Mouse (Mus musculus): ENCODE measurements around the gene Flot2. TPM values are rescaled to one million over a fixed set of nuclear protein-coding genes. Genes with fewer than 3 reads are reported as not detected.
A peak's percentile ranks its signal among the peaks of the same experiment; 100 is the strongest.
"Not testable (repeated sequence)": the region's sequence is repeated elsewhere in the genome, so short reads cannot be mapped to it uniquely, and the experiment has no call there.

The Flot2 gene
- polyA plus RNA-seq, 1 experiment from 2014 or later: 85.8 TPM

GRCm38 (mm10) chr11:78032809-78033195, 4.9 kb upstream of the Flot2 start:
- 9% methylated on average over 5 of the region's 5 CpGs for WGBS
- Histone ChIP-seq H3K36me3 (peaks cover 21% of the 10 kb centered on the region), H3K4me2 (peak overlapping the region; percentile 98), H3K9ac (peak overlapping the region; percentile 82), H3K9me3 (replicated peaks) (no peaks in the 10 kb centered on the region), H3K4me3 (peak overlapping the region; percentile 72), H3K27ac (peak overlapping the region; percentile 89), H3K27me3 (no peaks in the 10 kb centered on the region), H3K4me1 (replicated peaks) (peaks cover 29% of the 10 kb centered on the region)
- ATAC-seq (replicated peaks; ENCODE audit: insufficient number of reproducible peaks, insufficient read depth, low FRiP score, low read depth): no peak

DNA sequence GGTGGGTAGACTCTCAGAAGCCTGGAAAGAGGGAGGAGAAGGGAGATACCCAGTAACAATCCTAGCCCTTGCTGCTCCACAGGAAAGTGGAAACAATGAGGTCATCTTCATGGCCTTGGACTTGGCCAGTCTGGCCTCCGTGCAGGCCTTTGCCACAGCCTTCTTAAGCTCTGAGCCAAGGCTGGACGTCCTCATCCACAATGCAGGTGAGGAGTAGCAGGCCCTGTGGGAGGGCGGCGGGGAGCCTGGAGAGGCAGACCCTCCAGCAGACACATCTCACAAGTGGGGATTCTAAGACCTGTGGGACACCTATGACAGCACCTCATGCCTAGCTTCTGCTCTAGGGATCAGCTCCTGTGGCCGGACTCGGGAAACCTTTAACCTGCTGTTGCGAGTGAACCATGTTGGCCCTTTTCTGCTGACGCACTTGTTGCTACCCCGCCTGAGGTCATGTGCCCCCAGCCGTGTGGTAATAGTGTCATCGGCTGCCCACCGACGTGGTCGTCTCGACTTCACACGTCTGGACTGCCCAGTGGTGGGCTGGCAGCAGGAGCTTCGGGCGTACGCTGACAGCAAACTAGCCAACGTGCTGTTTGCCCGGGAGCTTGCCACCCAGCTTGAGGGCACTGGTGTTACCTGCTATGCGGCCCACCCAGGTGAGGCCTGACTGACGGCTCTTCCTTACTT, 3.7 kb upstream of the Flot2 start:
- no peaks in the 10 kb centered on the region for H3K9me3 ChIP-seq (replicated peaks)
- H3K4me2 ChIP-seq: no peak overlapping the region
- H3K27me3 ChIP-seq: no peaks in the 10 kb centered on the region
- no peak for ATAC-seq (replicated peaks; ENCODE audit: insufficient number of reproducible peaks, insufficient read depth, low FRiP score, low read depth)
- no peak overlapping the region for H3K27ac ChIP-seq
- 92% methylated on average over 23 of the region's 23 CpGs for WGBS
- H3K36me3 ChIP-seq: peaks cover 8% of the 10 kb centered on the region
- H3K9ac ChIP-seq: no peak overlapping the region
- H3K4me3 ChIP-seq: no peak overlapping the region
- peaks cover 39% of the 10 kb centered on the region for H3K4me1 ChIP-seq (replicated peaks)

DNA sequence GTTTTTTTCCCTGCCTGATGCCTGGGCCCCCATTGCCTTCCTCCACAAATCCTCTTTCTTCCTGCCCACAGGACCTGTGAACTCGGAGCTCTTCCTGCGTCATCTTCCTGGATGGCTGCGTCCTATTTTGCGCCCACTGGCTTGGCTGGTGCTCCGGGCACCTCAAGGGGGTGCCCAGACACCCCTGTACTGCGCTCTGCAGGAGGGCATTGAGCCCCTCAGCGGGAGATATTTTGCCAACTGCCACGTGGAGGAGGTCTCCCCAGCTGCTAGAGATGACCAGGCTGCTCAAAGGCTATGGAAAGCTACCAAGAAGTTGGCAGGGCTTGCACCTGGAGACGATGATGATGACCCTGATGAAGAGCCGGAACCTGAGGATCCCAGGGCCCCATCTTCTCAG, 940 bp upstream of the Flot2 start:
- Histone ChIP-seq H3K27me3 (no peaks in the 10 kb centered on the region), H3K4me3 (no peak overlapping the region), H3K4me2 (no peak overlapping the region), H3K36me3 (0 out of 2 replicates have a peak, but pooled peaks cover 3% of the 10 kb centered on the region), H3K27ac (no peak overlapping the region), H3K9me3 (replicated peaks) (no peaks in the 10 kb centered on the region), H3K4me1 (replicated peaks) (peaks cover 31% of the 10 kb centered on the region), H3K9ac (no peak overlapping the region)
- WGBS: 80% methylated on average over 10 of the region's 10 CpGs
- no peak for ATAC-seq (replicated peaks; ENCODE audit: insufficient number of reproducible peaks, insufficient read depth, low FRiP score, low read depth)

- 0 out of 2 replicates have a peak, but pooled peaks cover 3% of the 10 kb centered on the region for H3K36me3 ChIP-seq
- no peaks in the 10 kb centered on the region for H3K9me3 ChIP-seq (replicated peaks)
- H3K27ac ChIP-seq: no peak overlapping the region
- 78% methylated on average over 2 of the region's 2 CpGs for WGBS
- H3K9ac ChIP-seq: no peak overlapping the region
- H3K4me1 ChIP-seq (replicated peaks): peaks cover 37% of the 10 kb centered on the region
- no peak overlapping the region for H3K4me2 ChIP-seq
- no peak for ATAC-seq (replicated peaks; ENCODE audit: insufficient number of reproducible peaks, insufficient read depth, low FRiP score, low read depth)
- H3K27me3 ChIP-seq: no peaks in the 10 kb centered on the region
- no peak overlapping the region for H3K4me3 ChIP-seq
These were observed 3.1 kb downstream of the Flot2 start for GRCm38 (mm10) chr11:78040878-78041277.

DNA sequence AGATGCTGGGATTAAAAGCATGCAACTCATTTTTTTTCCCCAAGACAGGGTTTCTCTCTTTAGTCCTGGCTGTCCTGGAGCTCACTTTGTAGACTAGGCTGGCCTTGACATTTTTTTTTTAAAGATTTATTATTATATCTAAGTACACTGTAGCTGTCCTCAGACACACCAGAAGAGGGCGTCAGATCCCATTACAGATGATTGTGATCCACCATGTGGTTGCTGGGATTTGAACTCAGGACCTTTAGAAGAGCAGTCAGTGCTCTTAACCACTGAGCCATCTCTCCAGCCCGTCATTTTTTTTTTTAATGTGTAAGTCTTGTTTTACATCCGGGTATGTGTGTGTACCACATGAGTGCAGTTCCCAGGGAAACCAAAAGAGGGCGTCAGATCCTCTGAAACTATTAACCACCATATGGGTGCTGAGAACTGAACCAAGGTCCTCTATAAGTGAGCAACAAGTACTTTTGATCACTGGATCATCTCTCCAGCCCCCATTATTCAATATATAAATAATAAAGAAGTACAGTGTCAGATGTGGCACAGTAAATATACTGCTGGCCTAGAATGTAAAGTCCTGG, 4.6 kb downstream of the Flot2 start:
- H3K4me1 ChIP-seq (replicated peaks): peaks cover 33% of the 10 kb centered on the region
- not testable (repeated sequence) for H3K9me3 ChIP-seq (replicated peaks); ATAC-seq (replicated peaks; ENCODE audit: insufficient number of reproducible peaks, insufficient read depth, low FRiP score, low read depth); H3K27me3 ChIP-seq; H3K36me3 ChIP-seq; H3K4me3 ChIP-seq; H3K9ac ChIP-seq; H3K4me2 ChIP-seq; H3K27ac ChIP-seq
- WGBS: 94% methylated on average over 4 of the region's 4 CpGs

DNA sequence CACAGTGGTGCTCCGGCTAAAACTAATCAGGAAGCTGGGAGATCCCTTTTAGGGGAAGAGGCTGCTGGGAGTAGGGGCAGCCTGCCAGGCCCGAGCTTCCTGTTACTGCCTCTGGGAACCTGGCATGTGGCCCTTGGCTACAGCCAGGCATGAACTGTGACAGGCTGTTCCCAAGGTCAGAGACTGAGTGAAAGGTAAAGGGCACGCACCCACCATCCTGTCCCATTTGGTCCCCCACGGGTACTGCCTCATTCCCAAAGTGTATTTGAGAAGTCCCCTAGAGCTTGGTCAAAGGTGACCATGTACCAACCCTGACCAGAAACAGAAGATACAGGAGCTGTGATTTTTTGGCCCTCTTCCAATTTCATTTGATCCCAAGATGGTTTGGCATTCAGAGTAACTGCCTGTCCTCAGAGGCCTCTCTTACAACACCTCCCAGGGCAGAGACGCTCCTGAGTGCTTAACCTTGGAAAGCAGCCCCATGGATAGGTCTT, 7.1 kb downstream of the Flot2 start:
- Histone ChIP-seq H3K4me2 (peak overlapping the region; percentile 24), H3K4me1 (replicated peaks) (peaks cover 16% of the 10 kb centered on the region), H3K36me3 (peaks cover 7% of the 10 kb centered on the region), H3K4me3 (no peak overlapping the region), H3K9me3 (replicated peaks) (no peaks in the 10 kb centered on the region), H3K27ac (peak overlapping the region; percentile 91), H3K27me3 (no peaks in the 10 kb centered on the region), H3K9ac (no peak overlapping the region)
- ATAC-seq (replicated peaks; ENCODE audit: insufficient number of reproducible peaks, insufficient read depth, low FRiP score, low read depth): peak; percentile 94
- 24% methylated on average over 5 of the region's 5 CpGs for WGBS

GRCm38 (mm10) chr11:78048637-78049036, 10.9 kb downstream of the Flot2 start:
- peaks cover 16% of the 10 kb centered on the region for H3K4me1 ChIP-seq (replicated peaks)
- not testable (repeated sequence) for H3K4me2 ChIP-seq; H3K27ac ChIP-seq; ATAC-seq (replicated peaks; ENCODE audit: insufficient number of reproducible peaks, insufficient read depth, low FRiP score, low read depth); H3K27me3 ChIP-seq; H3K9me3 ChIP-seq (replicated peaks); H3K9ac ChIP-seq; H3K4me3 ChIP-seq
- H3K36me3 ChIP-seq: peaks cover 24% of the 10 kb centered on the region
- 81% methylated on average over 4 of the region's 4 CpGs for WGBS

DNA sequence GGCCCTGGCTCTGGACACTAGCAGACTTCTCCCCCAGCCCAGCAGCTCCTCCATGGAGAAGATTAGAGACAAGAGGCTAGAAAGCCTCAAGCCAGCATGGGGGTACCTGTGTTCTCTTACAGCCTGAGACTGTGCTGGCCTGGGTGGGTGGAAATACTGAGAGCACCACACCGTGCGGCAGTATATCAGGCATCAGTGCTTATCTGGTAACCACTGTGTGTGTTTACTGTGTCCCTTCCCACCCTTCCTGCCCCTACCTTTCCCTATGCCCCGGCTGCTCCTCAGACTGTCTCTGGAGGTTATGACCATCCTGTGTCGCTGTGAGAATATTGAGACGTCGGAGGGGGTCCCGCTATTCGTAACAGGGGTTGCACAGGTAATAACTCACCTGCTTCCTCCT, 15.3 kb downstream of the Flot2 start:
- ATAC-seq (replicated peaks; ENCODE audit: insufficient number of reproducible peaks, insufficient read depth, low FRiP score, low read depth): no peak
- 86% methylated on average over 8 of the region's 8 CpGs for WGBS
- H3K36me3 ChIP-seq: peaks cover 54% of the 10 kb centered on the region
- H3K9ac ChIP-seq: no peak overlapping the region
- no peaks in the 10 kb centered on the region for H3K27me3 ChIP-seq
- H3K4me1 ChIP-seq (replicated peaks): no peaks in the 10 kb centered on the region
- H3K9me3 ChIP-seq (replicated peaks): no peaks in the 10 kb centered on the region
- no peak overlapping the region for H3K4me2 ChIP-seq
- H3K27ac ChIP-seq: no peak overlapping the region
- no peak overlapping the region for H3K4me3 ChIP-seq

- 82% methylated on average over 8 of the region's 8 CpGs for WGBS
- Histone ChIP-seq H3K4me1 (replicated peaks) (0 out of 2 replicates have a peak, but pooled peaks cover 3% of the 10 kb centered on the region), H3K27me3 (no peaks in the 10 kb centered on the region), H3K27ac (no peak overlapping the region), H3K4me3 (no peak overlapping the region), H3K9ac (no peak overlapping the region), H3K4me2 (no peak overlapping the region), H3K36me3 (peaks cover 51% of the 10 kb centered on the region), H3K9me3 (replicated peaks) (no peaks in the 10 kb centered on the region)
- no peak for ATAC-seq (replicated peaks; ENCODE audit: insufficient number of reproducible peaks, insufficient read depth, low FRiP score, low read depth)
These were observed 19.2 kb downstream of the Flot2 start for GRCm38 (mm10) chr11:78056946-78057345.

GRCm38 (mm10) chr11:78059833-78060757, 22.4 kb downstream of the Flot2 start:
- Histone ChIP-seq H3K4me3 (no peak overlapping the region), H3K9me3 (replicated peaks) (no peaks in the 10 kb centered on the region), H3K27ac (no peak overlapping the region), H3K4me1 (replicated peaks) (0 out of 2 replicates have a peak, but pooled peaks cover 3% of the 10 kb centered on the region), H3K27me3 (no peaks in the 10 kb centered on the region), H3K4me2 (no peak overlapping the region), H3K9ac (no peak overlapping the region), H3K36me3 (peaks cover 41% of the 10 kb centered on the region)
- peak; percentile 78 for ATAC-seq (replicated peaks; ENCODE audit: insufficient number of reproducible peaks, insufficient read depth, low FRiP score, low read depth)
- 42% methylated on average over 9 of the region's 9 CpGs for WGBS

DNA sequence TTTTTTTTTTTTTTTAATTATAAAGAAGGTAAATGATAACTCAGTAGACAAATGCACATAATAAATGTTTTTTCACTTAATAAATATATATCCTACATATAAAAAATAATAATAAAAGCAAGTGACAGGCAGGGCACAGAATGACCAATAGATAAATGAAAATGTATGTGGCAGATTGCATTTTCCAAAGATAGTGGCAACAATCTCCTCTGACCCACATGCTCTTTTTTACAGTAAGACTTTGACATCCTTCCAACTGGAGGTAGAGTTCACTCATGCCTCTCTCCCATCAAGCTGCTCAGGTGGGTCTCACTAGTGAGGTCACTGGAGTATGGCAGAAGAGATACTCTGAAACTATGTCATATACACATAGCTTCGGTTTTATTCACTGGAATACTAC, 24.8 kb downstream of the Flot2 start:
- Histone ChIP-seq H3K27me3 (no peaks in the 10 kb centered on the region), H3K9me3 (replicated peaks) (no peaks in the 10 kb centered on the region), H3K27ac (no peak overlapping the region), H3K4me3 (no peak overlapping the region), H3K4me1 (replicated peaks) (0 out of 2 replicates have a peak, but pooled peaks cover 3% of the 10 kb centered on the region), H3K4me2 (no peak overlapping the region), H3K9ac (no peak overlapping the region), H3K36me3 (peaks cover 21% of the 10 kb centered on the region)
- no peak for ATAC-seq (replicated peaks; ENCODE audit: insufficient number of reproducible peaks, insufficient read depth, low FRiP score, low read depth)
- WGBS: 69% methylated on average over 1 of the region's 1 CpGs

Data from heart, embryonic 15.5 days (tissue).